Mouse (Mus musculus) CD4-positive helper T cell, adult 2 months (primary cell): Measurements from ENCODE around the gene Nsl1.

Experiments used
- DNase-seq: peaks from one replicate; pipeline ENCODE4 v3.0.0-alpha.2; 2012; ENCODE audit warnings: low read depth, missing footprints, low spot score

Nsl1 gene

GRCm38 (mm10) chr1:191093578-191093977 lies 30.8 kb downstream of the Nsl1 start:
- DNase-seq = no peak

DNA sequence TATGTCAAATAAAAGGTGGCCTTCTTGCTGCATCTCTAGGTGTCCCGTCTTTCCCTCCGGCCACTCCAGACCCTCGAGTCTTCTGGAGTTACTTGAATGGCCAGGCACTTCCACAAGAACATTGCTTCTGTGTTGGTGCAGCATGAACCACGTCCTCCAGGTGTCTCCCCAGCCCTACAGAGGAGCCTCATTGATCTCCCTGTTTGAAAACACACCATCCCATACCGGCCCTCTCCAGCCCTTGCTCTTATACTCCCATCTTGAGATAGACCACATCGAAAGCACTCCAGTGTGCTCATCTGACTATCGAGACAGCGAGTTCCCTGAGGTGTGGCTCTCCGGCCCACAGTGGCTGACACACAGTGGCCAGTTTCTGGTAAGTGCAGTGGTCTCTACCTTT lies 32.2 kb downstream of the Nsl1 start:
- no peak for DNase-seq

DNA sequence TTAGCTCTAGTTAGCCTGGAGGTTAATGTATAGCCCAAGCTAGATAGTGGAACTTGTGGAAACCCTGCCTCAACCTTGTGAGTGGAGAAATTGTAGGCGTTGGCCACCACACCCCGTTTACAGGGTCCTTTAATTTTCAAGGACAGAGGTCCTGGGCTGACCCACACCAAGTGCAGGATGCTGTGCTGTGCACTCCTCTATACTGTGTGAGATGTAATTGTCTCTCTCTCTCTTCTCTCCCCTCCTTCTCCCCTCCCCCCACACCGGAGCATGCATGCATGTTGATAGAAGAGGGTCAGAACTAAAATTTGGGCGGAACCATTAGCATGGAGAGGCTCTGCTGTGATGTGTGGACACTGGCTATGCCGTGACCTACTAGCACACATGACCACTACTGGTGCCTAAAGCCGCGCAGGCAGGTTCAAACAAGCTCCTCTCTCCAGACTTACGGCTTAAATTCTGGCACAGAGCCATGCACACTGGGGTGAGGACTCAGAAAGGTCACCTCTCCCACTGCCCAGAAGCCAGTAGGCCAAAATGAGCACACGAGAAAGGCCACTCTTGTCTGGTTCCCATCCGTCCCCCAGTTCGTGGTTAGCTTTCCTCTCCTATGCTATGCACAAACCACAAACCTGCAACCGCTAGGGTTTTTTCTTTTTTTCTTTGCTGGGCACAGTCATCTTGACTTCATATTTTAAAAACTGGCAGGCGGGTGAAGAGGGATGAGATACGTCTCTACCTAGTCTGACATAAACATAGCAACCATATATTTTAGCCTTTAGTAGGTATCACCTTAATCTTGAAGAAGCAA lies 34.3 kb downstream of the Nsl1 start:
- peak; percentile 52 for DNase-seq

DNA sequence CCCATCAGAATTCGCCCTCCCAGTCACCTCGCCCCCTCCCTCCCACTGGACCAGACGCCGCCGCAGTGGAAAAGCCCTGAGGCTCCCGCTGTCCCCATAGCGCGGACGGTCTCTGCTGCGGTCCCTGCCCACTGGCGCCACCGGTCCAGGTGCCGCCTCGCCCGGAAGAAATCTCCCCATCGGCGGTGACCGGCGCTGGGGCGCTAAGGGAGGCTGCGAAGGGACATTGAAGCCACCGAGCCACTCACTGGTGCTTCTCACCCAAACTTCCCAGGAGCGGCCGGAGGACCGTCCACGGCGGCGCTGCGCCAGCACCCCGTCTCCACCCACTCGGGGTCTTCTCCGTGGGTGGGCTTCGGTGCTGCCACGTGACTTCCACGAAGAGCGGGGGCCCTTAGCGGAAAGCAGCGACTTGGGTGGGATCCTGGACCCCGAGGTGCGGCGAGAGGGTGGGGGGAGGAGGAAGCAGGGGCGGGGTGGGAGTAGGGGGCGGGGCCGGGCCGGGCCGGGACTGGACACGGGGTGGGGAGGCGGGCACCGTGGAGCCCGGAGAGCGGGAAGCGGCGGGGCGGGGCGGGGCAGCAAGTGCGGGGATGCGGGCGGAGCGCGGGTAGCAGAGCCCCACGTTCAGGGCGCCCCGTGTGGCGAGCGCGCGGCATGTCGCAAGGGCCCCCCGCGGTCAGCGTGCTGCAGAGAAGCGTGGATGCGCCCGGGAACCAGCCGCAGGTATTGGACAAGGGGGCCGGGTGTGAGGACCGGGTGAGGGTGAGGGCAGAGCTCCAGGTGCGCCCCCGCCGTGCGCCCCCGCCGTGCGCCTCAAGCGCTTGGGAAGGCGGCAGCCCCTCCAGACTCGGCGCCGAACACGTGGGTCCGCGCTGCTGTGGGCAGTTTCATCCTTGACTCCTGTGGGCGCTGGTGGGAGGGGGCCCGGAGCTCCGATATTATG lies 35.3 kb downstream of the Nsl1 start, which contains the start of gene Batf3:
Batf3 (plus strand) TSS at position 46 of the 946 bp plus-strand sequence.
- DNase-seq = peak; percentile 27

- no peak for DNase-seq
These were observed 36.3 kb downstream of the Nsl1 start for GRCm38 (mm10) chr1:191099114-191099513.

GRCm38 (mm10) chr1:191099772-191100291 lies 37.0 kb downstream of the Nsl1 start:
- no peak for DNase-seq

- peak; percentile 57 for DNase-seq
These were observed 40.0 kb downstream of the Nsl1 start for GRCm38 (mm10) chr1:191102730-191103370.

- no peak for DNase-seq
These were observed 42.4 kb downstream of the Nsl1 start for GRCm38 (mm10) chr1:191105246-191105645.

- no peak for DNase-seq
These were observed 44.5 kb downstream of the Nsl1 start for GRCm38 (mm10) chr1:191107306-191107705.

DNA sequence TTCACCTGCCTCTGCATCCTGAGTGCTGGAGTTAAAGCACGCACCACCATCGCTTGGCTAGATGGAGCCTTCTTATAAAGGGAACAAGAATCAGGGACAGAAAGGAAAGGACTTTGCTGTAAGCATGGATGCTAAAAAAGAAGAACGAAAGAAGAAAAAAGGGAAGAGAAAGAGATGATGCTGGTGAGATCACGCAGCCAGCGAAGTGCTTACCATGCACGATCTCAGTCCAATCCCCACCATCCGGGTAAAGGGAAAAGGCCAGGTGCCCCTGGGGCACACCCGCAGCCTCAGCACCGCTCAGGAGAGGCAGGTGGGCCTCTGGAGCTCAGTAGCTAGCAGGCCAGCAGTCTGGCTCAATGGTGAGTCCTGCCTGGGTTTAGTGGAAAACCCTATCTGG lies 47.1 kb downstream of the Nsl1 start:
- DNase-seq = no peak

DNA sequence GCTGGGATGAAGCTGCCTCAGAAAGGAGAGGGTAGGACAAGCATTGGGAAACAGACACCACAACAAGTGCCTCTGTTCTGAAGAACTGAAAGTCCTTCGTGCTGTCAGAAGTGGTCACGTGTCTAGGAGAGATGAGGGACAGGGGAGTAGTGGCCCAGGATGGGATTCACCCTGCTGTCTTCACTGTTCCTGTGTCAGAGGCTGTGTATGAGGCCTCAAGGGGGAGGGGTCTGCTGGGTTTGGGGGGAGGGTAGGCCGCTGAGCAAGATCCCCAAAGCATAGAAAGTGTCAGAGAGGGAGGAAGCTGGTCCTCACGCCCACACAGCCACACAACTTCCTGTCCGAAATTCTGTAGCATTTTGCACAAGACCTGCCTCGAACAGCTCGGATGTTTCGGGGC lies 48.3 kb downstream of the Nsl1 start:
- DNase-seq = peak; percentile 33

- no peak for DNase-seq
These were observed 52.1 kb downstream of the Nsl1 start for GRCm38 (mm10) chr1:191114868-191115267.

GRCm38 (mm10) chr1:191115514-191116238 lies 52.9 kb downstream of the Nsl1 start:
- DNase-seq = no peak

GRCm38 (mm10) chr1:191122744-191123143 lies 59.9 kb downstream of the Nsl1 start:
- no peak for DNase-seq

DNA sequence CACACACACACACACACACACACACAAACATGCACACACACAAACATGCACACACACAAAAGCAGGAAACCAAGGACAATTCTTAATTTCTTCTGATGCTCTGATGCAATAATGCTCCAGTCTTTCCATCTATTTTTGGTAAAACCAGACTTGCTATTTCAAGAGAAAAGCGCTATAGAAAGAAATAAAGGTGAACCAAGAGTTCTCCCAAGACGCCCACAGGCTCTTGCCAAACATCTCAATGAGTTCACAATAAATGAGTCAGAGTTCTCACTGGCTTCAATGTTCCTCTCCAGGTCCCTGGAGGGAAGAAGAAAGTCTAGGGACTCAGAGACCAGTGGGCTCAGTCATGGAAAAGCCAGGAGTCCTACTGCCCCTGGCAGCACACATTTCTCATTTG lies 60.9 kb downstream of the Nsl1 start:
- DNase-seq = no peak

DNA sequence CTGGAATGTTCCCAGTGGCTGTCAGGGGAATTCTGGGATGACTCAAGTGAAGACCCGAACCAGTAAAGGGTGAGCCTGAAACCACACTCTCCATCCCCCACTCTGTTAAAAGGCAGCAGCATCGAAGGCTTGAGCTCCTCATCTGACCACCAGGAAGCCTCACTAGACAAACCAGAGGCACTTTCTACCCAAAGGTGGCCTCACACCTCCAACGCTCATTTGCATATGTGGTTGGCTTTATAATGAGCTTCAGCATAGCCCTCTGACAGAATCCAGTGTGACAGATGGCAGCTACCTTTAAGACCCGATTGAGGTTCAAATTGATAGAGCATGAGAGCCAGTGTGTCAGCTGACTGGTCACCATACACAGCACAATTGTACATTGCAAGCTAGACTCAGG lies 61.5 kb downstream of the Nsl1 start:
- DNase-seq = no peak

DNA sequence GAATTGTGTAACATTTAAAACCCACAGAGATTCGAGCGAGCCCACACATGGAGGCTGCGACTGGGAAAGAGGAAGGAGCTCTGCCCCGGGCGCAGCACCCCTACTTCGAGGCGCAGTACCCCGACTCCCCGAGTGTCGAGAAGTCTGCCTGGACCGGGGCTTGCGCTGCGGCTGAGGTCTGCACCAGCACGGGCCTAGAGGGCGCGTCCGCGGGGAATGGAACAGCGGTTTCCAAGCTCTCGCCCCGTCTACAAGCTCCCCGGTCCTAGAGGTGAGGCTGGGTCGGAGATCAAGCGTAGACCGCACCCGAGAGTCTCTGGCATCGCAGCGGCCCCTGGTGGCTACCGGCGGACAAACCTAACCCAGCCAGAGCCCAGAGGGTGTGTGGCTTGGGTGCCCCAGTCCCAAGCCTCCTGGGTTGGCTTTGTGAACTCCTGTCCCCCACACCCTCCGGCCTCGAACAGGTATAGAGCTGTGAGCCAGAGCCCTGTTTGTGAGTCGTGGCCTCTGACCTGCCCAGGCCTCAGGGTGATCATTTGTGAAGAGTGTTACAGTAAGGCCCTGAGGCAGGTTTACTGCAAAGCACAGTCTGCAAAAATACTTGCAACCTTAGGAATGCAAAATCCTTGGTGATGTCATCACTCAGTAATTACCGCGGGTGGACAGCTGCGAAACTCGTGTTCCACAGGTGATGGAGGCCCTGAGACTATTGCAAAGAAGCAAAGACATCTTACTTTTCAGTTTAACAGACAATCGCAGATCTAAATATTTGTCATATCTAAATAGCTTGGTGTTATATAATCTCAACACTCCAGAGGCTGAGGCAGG lies 63.2 kb downstream of the Nsl1 start:
- DNase-seq = peak; percentile 70

DNA sequence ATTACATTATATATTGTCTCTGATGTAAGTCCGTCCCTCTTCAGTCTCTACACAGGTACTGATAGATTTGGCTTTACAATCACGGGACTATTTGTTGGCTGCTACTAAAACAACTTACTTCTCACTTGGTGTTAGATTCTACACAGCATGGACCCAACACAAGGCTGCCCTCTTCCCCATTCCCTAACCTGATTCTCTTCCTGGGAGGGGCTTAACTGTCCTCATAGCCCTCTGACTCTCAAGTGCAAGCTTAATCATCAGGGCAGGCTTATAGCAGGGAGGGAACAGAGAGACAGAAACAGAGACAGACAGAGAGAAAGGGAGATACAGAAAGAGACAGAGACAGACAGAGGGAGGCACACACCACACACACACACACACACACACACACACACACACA lies 68.9 kb downstream of the Nsl1 start:
- DNase-seq = no peak

DNA sequence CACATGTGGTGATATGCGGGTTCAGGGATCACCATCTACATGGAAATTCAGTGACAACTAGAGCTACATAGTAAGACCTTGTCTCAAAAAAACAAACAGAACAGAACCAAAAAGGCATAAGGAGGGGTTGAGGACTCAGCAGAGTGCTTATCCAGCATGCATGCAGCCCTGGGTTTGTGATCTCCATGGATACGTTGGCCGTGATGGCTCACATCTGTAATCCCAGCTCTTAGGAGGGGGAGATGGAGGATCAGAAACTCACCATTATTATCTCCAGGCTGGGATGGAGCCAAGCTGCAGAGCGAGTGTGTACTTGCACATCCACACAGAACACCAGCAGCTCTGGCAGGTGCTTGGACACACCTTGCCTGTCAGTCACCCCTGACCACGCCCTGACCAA lies 69.4 kb downstream of the Nsl1 start:
- no peak for DNase-seq

- no peak for DNase-seq
These were observed 70.1 kb downstream of the Nsl1 start for GRCm38 (mm10) chr1:191132934-191133333.
